In genomic region chr8:121203612-121204376, GRCm38 (mm10) we compare ENCODE assay signal across 11 mouse cellular contexts.
DNase-seq lines count a peak whose midpoint lies in the region; ATAC-seq and TF ChIP-seq lines count a peak whose summit lies in the region.
"Had no signal": no experiment of that assay in that cellular context is flagged by ENCODE, and none has a peak within 500 bp of the region (broad histone marks: within the 10 kb centered on the region; RNA-seq: fewer than 3 reads in every experiment).

No protein-coding gene starts in this region.

- no peaks in the 10 kb centered on the region for H3K36me3 ChIP-seq in hindbrain, embryonic 15.5 days
- no peaks in the 10 kb centered on the region for H3K36me3 ChIP-seq in hindbrain, embryonic 12.5 days
- H3K36me3 ChIP-seq in limb, embryonic 15.5 days: no peaks in the 10 kb centered on the region
- no peaks in the 10 kb centered on the region for H3K36me3 ChIP-seq in intestine, postnatal 0 days (ENCODE audit: control insufficient read depth, insufficient read depth)
- H3K36me3 ChIP-seq: lung, embryonic 15.5 days had no signal

- no peak overlapping the region for H3K9ac ChIP-seq in hindbrain, embryonic 15.5 days
- H3K9ac ChIP-seq in hindbrain, embryonic 12.5 days: no peak overlapping the region
- no peak overlapping the region for H3K9ac ChIP-seq in limb, embryonic 15.5 days
- H3K9ac ChIP-seq in intestine, postnatal 0 days (ENCODE audit: low read depth, low read length): no peak overlapping the region
- H3K9ac ChIP-seq: lung, embryonic 15.5 days had no signal

- TF ChIP-seq CTCF in cortical plate, adult 2 months (IDR thresholded peaks at IDR 0.05; ENCODE audit: extremely low read depth, insufficient read depth, low read length): no peak
- no peak for TF ChIP-seq CTCF in intestine, postnatal 0 days (IDR thresholded peaks at IDR 0.05; ENCODE audit: low read depth)

- no peaks in the 10 kb centered on the region; the same call in 1 of the 2 replicates for H3K4me1 ChIP-seq in hindbrain, embryonic 15.5 days (replicated peaks)
- peaks cover 3% of the 10 kb centered on the region; the same call in 1 of the 2 replicates for H3K4me1 ChIP-seq in hindbrain, embryonic 12.5 days
- no peaks in the 10 kb centered on the region for H3K4me1 ChIP-seq in cortical plate, adult 2 months (ENCODE audit: control insufficient read depth, insufficient read depth, low read length)
- peaks cover 26% of the 10 kb centered on the region for H3K4me1 ChIP-seq in limb, embryonic 15.5 days
- H3K4me1 ChIP-seq in intestine, postnatal 0 days (replicated peaks; ENCODE audit: control insufficient read depth, insufficient read depth, low read length): no peaks in the 10 kb centered on the region

- 68% methylated on average over 19 of the region's 19 CpGs for WGBS in hindbrain, embryonic 15.5 days
- WGBS in hindbrain, embryonic 12.5 days: 63% methylated on average over 19 of the region's 19 CpGs
- WGBS in limb, embryonic 15.5 days: 48% methylated on average over 19 of the region's 19 CpGs
- 79% methylated on average over 19 of the region's 19 CpGs for WGBS in intestine, postnatal 0 days

- no peak for TF ChIP-seq POLR2A in cortical plate, adult 2 months (IDR thresholded peaks at IDR 0.05; ENCODE audit: extremely low read depth, insufficient read depth, low read length)

- peak; percentile 27 for DNase-seq in layer of hippocampus, adult 9-10 months (ENCODE audit: low spot score)
- DNase-seq in adrenal gland, adult 18-20 months (ENCODE audit: low spot score in 2 of 2): no peak
- DNase-seq in urinary bladder, adult 2 months (ENCODE audit: low spot score): no peak
- DNase-seq: thymus, postnatal 25 days had no signal

- peak; percentile 39; the same call in 1 of the 2 replicates for ATAC-seq in hindbrain, embryonic 15.5 days (ENCODE audit: low FRiP score, low read depth)
- ATAC-seq in hindbrain, embryonic 12.5 days (ENCODE audit: low FRiP score): no peak
- ATAC-seq in limb, embryonic 15.5 days (ENCODE audit: insufficient number of reproducible peaks, low FRiP score, low TSS enrichment, low read depth): peak; percentile 38
- no peak for ATAC-seq in intestine, postnatal 0 days

- no peaks in the 10 kb centered on the region for H3K27me3 ChIP-seq in hindbrain, embryonic 15.5 days
- H3K27me3 ChIP-seq in hindbrain, embryonic 12.5 days: no peaks in the 10 kb centered on the region; the same call in 1 of the 2 replicates
- H3K27me3 ChIP-seq in limb, embryonic 15.5 days: 0 out of 2 replicates have a peak, but pooled peaks cover 3% of the 10 kb centered on the region
- H3K27me3 ChIP-seq in intestine, postnatal 0 days (replicated peaks; ENCODE audit: control insufficient read depth, insufficient read depth, low read length): no peaks in the 10 kb centered on the region
- H3K27me3 ChIP-seq: lung, embryonic 15.5 days had no signal

- H3K9me3 ChIP-seq in hindbrain, embryonic 15.5 days: no peaks in the 10 kb centered on the region
- no peaks in the 10 kb centered on the region for H3K9me3 ChIP-seq in hindbrain, embryonic 12.5 days (replicated peaks)
- H3K9me3 ChIP-seq in limb, embryonic 15.5 days: no peaks in the 10 kb centered on the region
- no peaks in the 10 kb centered on the region for H3K9me3 ChIP-seq in intestine, postnatal 0 days (ENCODE audit: control insufficient read depth)
- H3K9me3 ChIP-seq: lung, embryonic 15.5 days had no signal

- H3K4me3 ChIP-seq in hindbrain, embryonic 15.5 days: no peak overlapping the region
- no peak overlapping the region for H3K4me3 ChIP-seq in hindbrain, embryonic 12.5 days
- H3K4me3 ChIP-seq in cortical plate, adult 2 months (ENCODE audit: insufficient read depth, low read length): no peak overlapping the region
- H3K4me3 ChIP-seq in limb, embryonic 15.5 days: no peak overlapping the region
- no peak overlapping the region for H3K4me3 ChIP-seq in intestine, postnatal 0 days (ENCODE audit: low read depth, low read length)
- H3K4me3 ChIP-seq: erythroblast, embryonic 14.5 days; lung, embryonic 15.5 days had no signal

- H3K27ac ChIP-seq in hindbrain, embryonic 15.5 days (replicated peaks): peak overlapping the region; percentile 46
- H3K27ac ChIP-seq in hindbrain, embryonic 12.5 days: no peak overlapping the region
- peak overlapping the region; percentile 31; the same call in 1 of the 2 replicates for H3K27ac ChIP-seq in cortical plate, adult 2 months (ENCODE audit: insufficient read depth, low read length)
- H3K27ac ChIP-seq in limb, embryonic 15.5 days: peak overlapping the region; percentile 70
- no peak overlapping the region for H3K27ac ChIP-seq in intestine, postnatal 0 days (ENCODE audit: low read depth, low read length)
- H3K27ac ChIP-seq: lung, embryonic 15.5 days had no signal

- H3K4me2 ChIP-seq in hindbrain, embryonic 15.5 days: no peak overlapping the region
- H3K4me2 ChIP-seq in hindbrain, embryonic 12.5 days (replicated peaks): no peak overlapping the region
- H3K4me2 ChIP-seq in limb, embryonic 15.5 days: no peak overlapping the region
- H3K4me2 ChIP-seq in intestine, postnatal 0 days (replicated peaks; ENCODE audit: low read depth): no peak overlapping the region
- H3K4me2 ChIP-seq: lung, embryonic 15.5 days had no signal

Comparison
In these comparisons a context has a peak if more than half of its experiments do, and no peak if none do; other contexts are left out.
1. ATAC-seq: peak in hindbrain, embryonic 15.5 days (single experiment) and limb, embryonic 15.5 days (single experiment); none in hindbrain, embryonic 12.5 days (single experiment) and intestine, postnatal 0 days (single experiment).
2. H3K27ac ChIP-seq: peak in hindbrain, embryonic 15.5 days (single experiment), cortical plate, adult 2 months (single experiment) and limb, embryonic 15.5 days (single experiment); none in hindbrain, embryonic 12.5 days (single experiment) and intestine, postnatal 0 days (single experiment).